28 mouse cellular contexts compared by ENCODE assay signal in the genomic region with DNA sequence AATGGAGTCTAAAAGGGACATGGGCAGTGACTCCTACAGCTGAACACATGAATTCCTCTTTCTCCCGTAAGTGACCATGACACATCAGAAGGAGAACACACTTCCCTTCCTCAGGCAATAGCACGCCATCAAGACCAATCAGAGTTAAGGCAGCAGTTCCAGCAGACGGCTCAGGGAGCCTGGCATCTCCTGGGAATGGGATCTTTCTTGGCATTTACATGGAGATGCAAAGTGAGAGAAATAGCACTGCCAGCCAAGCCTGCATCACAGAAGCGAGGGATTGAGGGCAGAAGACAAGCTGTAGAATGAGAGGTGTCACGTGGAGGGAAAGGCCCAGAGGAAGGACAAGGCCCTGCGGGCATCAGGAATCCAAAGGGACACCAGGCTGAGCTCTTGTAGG. TPM values are rescaled to one million over a fixed set of nuclear protein-coding genes. Genes with fewer than 3 reads are reported as not detected.
DNase-seq lines count a peak whose midpoint lies in the region; ATAC-seq and TF ChIP-seq lines count a peak whose summit lies in the region.
"Had no signal": no experiment of that assay in that cellular context is flagged by ENCODE, and none has a peak within 500 bp of the region (broad histone marks: within the 10 kb centered on the region; RNA-seq: fewer than 3 reads in every experiment).

No protein-coding gene starts in this region.

- no peak for TF ChIP-seq CTCF in brain, embryonic 14.5 days (IDR thresholded peaks at IDR 0.05; ENCODE audit: borderline replicate concordance, extremely low read depth, insufficient read depth, insufficient read length)

- H3K9me3 ChIP-seq in forebrain, embryonic 15.5 days: no peaks in the 10 kb centered on the region
- H3K9me3 ChIP-seq in forebrain, embryonic 11.5 days (ENCODE audit: control insufficient read depth, low read length): no peaks in the 10 kb centered on the region
- no peaks in the 10 kb centered on the region for H3K9me3 ChIP-seq in hindbrain, embryonic 16.5 days (ENCODE audit: control insufficient read depth, low read length)
- no peaks in the 10 kb centered on the region for H3K9me3 ChIP-seq in hindbrain, embryonic 12.5 days (replicated peaks)
- no peaks in the 10 kb centered on the region for H3K9me3 ChIP-seq in midbrain, embryonic 16.5 days (replicated peaks; ENCODE audit: control insufficient read depth, low read length, poor library complexity, severe bottlenecking)
- H3K9me3 ChIP-seq in midbrain, embryonic 13.5 days: no peaks in the 10 kb centered on the region
- H3K9me3 ChIP-seq: embryonic facial prominence, embryonic 12.5 days; heart, embryonic 12.5 days; limb, embryonic 13.5 days; lung, embryonic 15.5 days; midbrain, embryonic 10.5 days; neural tube, embryonic 12.5 days; stomach, embryonic 15.5 days had no signal

- DNase-seq in forebrain, embryonic 11.5 days (ENCODE audit: low spot score): no peak
- DNase-seq in brain, embryonic 14.5 days (ENCODE audit: low read depth): peak; percentile 43
- DNase-seq: adrenal gland, postnatal 10 days; cerebellum, adult 9-10 months; embryo, embryonic 11 days; heart, adult 2 months; heart, postnatal 4 days; kidney, adult 9 months; kidney, postnatal 10 days; layer of hippocampus, adult 9-11 months; right cerebral cortex, postnatal 25 days; thymus, postnatal 14 days had no signal

- TF ChIP-seq POLR2A in brain, embryonic 14.5 days (IDR thresholded peaks at IDR 0.05; ENCODE audit: borderline replicate concordance, extremely low read depth, insufficient read depth, insufficient read length, poor library complexity, severe bottlenecking): no peak

- no peaks in the 10 kb centered on the region for H3K36me3 ChIP-seq in forebrain, embryonic 15.5 days
- no peaks in the 10 kb centered on the region for H3K36me3 ChIP-seq in forebrain, embryonic 11.5 days (ENCODE audit: control insufficient read depth, insufficient read depth, low read length)
- H3K36me3 ChIP-seq in hindbrain, embryonic 16.5 days (ENCODE audit: control insufficient read depth, insufficient read depth, low read length): peaks cover 2% of the 10 kb centered on the region; the same call in 1 of the 2 replicates
- no peaks in the 10 kb centered on the region for H3K36me3 ChIP-seq in hindbrain, embryonic 12.5 days
- H3K36me3 ChIP-seq in midbrain, embryonic 16.5 days (ENCODE audit: control insufficient read depth, insufficient read depth, low read length): no peaks in the 10 kb centered on the region
- no peaks in the 10 kb centered on the region for H3K36me3 ChIP-seq in midbrain, embryonic 13.5 days
- H3K36me3 ChIP-seq: embryonic facial prominence, embryonic 12.5 days; G1E; heart, embryonic 12.5 days; lung, embryonic 15.5 days; midbrain, embryonic 10.5 days; neural tube, embryonic 12.5 days; stomach, embryonic 15.5 days had no signal

- no peak overlapping the region for H3K4me3 ChIP-seq in forebrain, embryonic 15.5 days
- H3K4me3 ChIP-seq in forebrain, embryonic 11.5 days (ENCODE audit: low read depth, low read length): no peak overlapping the region
- H3K4me3 ChIP-seq in hindbrain, embryonic 16.5 days (ENCODE audit: low read length): no peak overlapping the region
- H3K4me3 ChIP-seq in hindbrain, embryonic 12.5 days: no peak overlapping the region
- H3K4me3 ChIP-seq in midbrain, embryonic 16.5 days (ENCODE audit: low read depth, low read length): no peak overlapping the region
- no peak overlapping the region for H3K4me3 ChIP-seq in midbrain, embryonic 13.5 days (replicated peaks)
- H3K4me3 ChIP-seq: embryonic facial prominence, embryonic 12.5 days; heart, adult 2 months; heart, embryonic 12.5 days; limb, embryonic 13.5 days; lung, embryonic 15.5 days; midbrain, embryonic 10.5 days; neural tube, embryonic 12.5 days; stomach, embryonic 15.5 days had no signal

- no peak overlapping the region for H3K27ac ChIP-seq in forebrain, embryonic 15.5 days (replicated peaks)
- H3K27ac ChIP-seq in forebrain, embryonic 11.5 days (ENCODE audit: low read depth, low read length): no peak overlapping the region
- H3K27ac ChIP-seq in hindbrain, embryonic 16.5 days (ENCODE audit: low read depth, low read length): no peak overlapping the region
- no peak overlapping the region for H3K27ac ChIP-seq in hindbrain, embryonic 12.5 days
- no peak overlapping the region for H3K27ac ChIP-seq in midbrain, embryonic 16.5 days (ENCODE audit: low read length)
- H3K27ac ChIP-seq in midbrain, embryonic 13.5 days: no peak overlapping the region
- H3K27ac ChIP-seq: embryonic facial prominence, embryonic 12.5 days; heart, adult 2 months; limb, embryonic 13.5 days; lung, embryonic 15.5 days; midbrain, embryonic 10.5 days; neural tube, embryonic 12.5 days; stomach, embryonic 15.5 days had no signal

- H3K9ac ChIP-seq in forebrain, embryonic 15.5 days (replicated peaks): no peak overlapping the region
- H3K9ac ChIP-seq in forebrain, embryonic 11.5 days (ENCODE audit: low read length): no peak overlapping the region
- no peak overlapping the region for H3K9ac ChIP-seq in hindbrain, embryonic 16.5 days (ENCODE audit: low read depth, low read length)
- H3K9ac ChIP-seq in hindbrain, embryonic 12.5 days: no peak overlapping the region
- no peak overlapping the region for H3K9ac ChIP-seq in midbrain, embryonic 16.5 days (ENCODE audit: low read depth, low read length)
- no peak overlapping the region for H3K9ac ChIP-seq in midbrain, embryonic 13.5 days (replicated peaks)
- H3K9ac ChIP-seq: embryonic facial prominence, embryonic 12.5 days; heart, embryonic 12.5 days; limb, embryonic 13.5 days; lung, embryonic 15.5 days; neural tube, embryonic 12.5 days; stomach, embryonic 15.5 days had no signal

- no peak for ATAC-seq in forebrain, embryonic 15.5 days (replicated peaks)
- no peak for ATAC-seq in forebrain, embryonic 11.5 days (replicated peaks; ENCODE audit: low FRiP score)
- ATAC-seq in hindbrain, embryonic 16.5 days: no peak
- ATAC-seq in hindbrain, embryonic 12.5 days (ENCODE audit: low FRiP score): no peak
- ATAC-seq in midbrain, embryonic 16.5 days: no peak; the same call in 1 of the 2 replicates
- ATAC-seq in midbrain, embryonic 13.5 days: no peak
- ATAC-seq in activated CD4-positive, CD25-positive, alpha-beta regulatory T cell, adult 4 months: no peak
- ATAC-seq: intestine, postnatal 0 days had no signal

- peak overlapping the region; percentile 12 for H3K4me2 ChIP-seq in forebrain, embryonic 15.5 days (replicated peaks)
- no peak overlapping the region for H3K4me2 ChIP-seq in forebrain, embryonic 11.5 days (ENCODE audit: low read depth, low read length, severe bottlenecking)
- H3K4me2 ChIP-seq in hindbrain, embryonic 16.5 days (ENCODE audit: low read length): peak overlapping the region; percentile 15; the same call in 1 of the 2 replicates
- H3K4me2 ChIP-seq in hindbrain, embryonic 12.5 days (replicated peaks): no peak overlapping the region
- peak overlapping the region; percentile 0; the same call in 1 of the 2 replicates for H3K4me2 ChIP-seq in midbrain, embryonic 16.5 days (ENCODE audit: low read length)
- H3K4me2 ChIP-seq in midbrain, embryonic 13.5 days (replicated peaks): no peak overlapping the region
- H3K4me2 ChIP-seq: embryonic facial prominence, embryonic 12.5 days; heart, embryonic 12.5 days; limb, embryonic 13.5 days; liver, embryonic 11.5 days; lung, embryonic 15.5 days; neural tube, embryonic 12.5 days; stomach, embryonic 15.5 days had no signal

- peaks cover 16% of the 10 kb centered on the region for H3K4me1 ChIP-seq in forebrain, embryonic 15.5 days
- H3K4me1 ChIP-seq in forebrain, embryonic 11.5 days (replicated peaks; ENCODE audit: control insufficient read depth, insufficient read depth, low read length): no peaks in the 10 kb centered on the region
- peaks cover 52% of the 10 kb centered on the region for H3K4me1 ChIP-seq in hindbrain, embryonic 16.5 days (ENCODE audit: control insufficient read depth, insufficient read depth, low read depth, low read length)
- H3K4me1 ChIP-seq in hindbrain, embryonic 12.5 days: peaks cover 16% of the 10 kb centered on the region; the same call in 1 of the 2 replicates
- peaks cover 39% of the 10 kb centered on the region for H3K4me1 ChIP-seq in midbrain, embryonic 16.5 days (ENCODE audit: control insufficient read depth, insufficient read depth, low read length)
- H3K4me1 ChIP-seq in midbrain, embryonic 13.5 days (replicated peaks): peaks cover 24% of the 10 kb centered on the region
- H3K4me1 ChIP-seq: heart, embryonic 12.5 days; lung, embryonic 15.5 days; midbrain, embryonic 10.5 days; neural tube, embryonic 12.5 days; stomach, embryonic 15.5 days had no signal

- WGBS in forebrain, embryonic 15.5 days: 74% methylated on average over 6 of the region's 6 CpGs
- 89% methylated on average over 6 of the region's 6 CpGs for WGBS in forebrain, embryonic 11.5 days
- 57% methylated on average over 6 of the region's 6 CpGs for WGBS in hindbrain, embryonic 16.5 days
- 77% methylated on average over 6 of the region's 6 CpGs for WGBS in hindbrain, embryonic 12.5 days
- 68% methylated on average over 6 of the region's 6 CpGs for WGBS in midbrain, embryonic 16.5 days
- WGBS in midbrain, embryonic 13.5 days: 80% methylated on average over 6 of the region's 6 CpGs

- H3K27me3 ChIP-seq in forebrain, embryonic 15.5 days: no peaks in the 10 kb centered on the region
- H3K27me3 ChIP-seq in forebrain, embryonic 11.5 days (ENCODE audit: control insufficient read depth, insufficient read depth, low read length): no peaks in the 10 kb centered on the region
- H3K27me3 ChIP-seq in hindbrain, embryonic 16.5 days (replicated peaks; ENCODE audit: control insufficient read depth, insufficient read depth, low read length): no peaks in the 10 kb centered on the region; the same call in 1 of the 2 replicates
- peaks cover 4% of the 10 kb centered on the region; the same call in 1 of the 2 replicates for H3K27me3 ChIP-seq in hindbrain, embryonic 12.5 days
- no peaks in the 10 kb centered on the region for H3K27me3 ChIP-seq in midbrain, embryonic 16.5 days (ENCODE audit: control insufficient read depth, insufficient read depth, low read depth, low read length)
- H3K27me3 ChIP-seq in midbrain, embryonic 13.5 days: no peaks in the 10 kb centered on the region
- H3K27me3 ChIP-seq: embryonic facial prominence, embryonic 12.5 days had no signal

RNA-seq across cellular contexts. Expression of gene Kcna6, which starts 7.8 kb away (rescaled TPM):
- polyA plus RNA-seq in forebrain, embryonic 15.5 days (2015; fragmentation: Nextera tagmentation; extraction: Ambion mirVana): 10.6 and 11.4 TPM in 2 replicates
- polyA plus RNA-seq in forebrain, embryonic 11.5 days (2014; fragmentation: Nextera tagmentation; extraction: Ambion mirVana): 3.6 and 4.8 TPM in 2 replicates
- 25.5 and 29.9 TPM in 2 replicates for polyA plus RNA-seq in hindbrain, embryonic 16.5 days (2015; fragmentation: Nextera tagmentation; extraction: Ambion mirVana)
- 12.5 and 13.5 TPM in 2 replicates for polyA plus RNA-seq in hindbrain, embryonic 12.5 days (2016; fragmentation: Nextera tagmentation; extraction: Ambion mirVana)
- 22.7 and 28.8 TPM in 2 replicates for polyA plus RNA-seq in midbrain, embryonic 16.5 days (2015; fragmentation: Nextera tagmentation; extraction: Ambion mirVana)
- 8.4 and 9.3 TPM in 2 replicates for polyA plus RNA-seq in midbrain, embryonic 13.5 days (2015; fragmentation: Nextera tagmentation; extraction: Ambion mirVana)
- 7.9 and 14.8 TPM in 2 replicates for polyA plus RNA-seq in brain, embryonic 14.5 days (2012; rRNA removed)
- polyA plus RNA-seq in activated CD4-positive, CD25-positive, alpha-beta regulatory T cell, adult 4 months (2017; shearing (Covaris generic)): not detected
- polyA plus RNA-seq: G1E had no signal

Comparison
In these comparisons a context has a peak if more than half of its experiments do, and no peak if none do; other contexts are left out.
1. H3K4me2 ChIP-seq: peak in forebrain, embryonic 15.5 days (single experiment), hindbrain, embryonic 16.5 days (single experiment) and midbrain, embryonic 16.5 days (single experiment); none in forebrain, embryonic 11.5 days (single experiment), hindbrain, embryonic 12.5 days (single experiment) and midbrain, embryonic 13.5 days (single experiment).